Mouse (Mus musculus) brown adipose tissue, adult 24 weeks (tissue): ENCODE results near the gene Rabep1. TPM values are rescaled to one million over a fixed set of nuclear protein-coding genes. Genes with fewer than 3 reads are reported as not detected.

Experiments
- H3K27ac ChIP-seq: fragments of 200-500 bp; replicated peaks from 2 replicates; pipeline ENCODE4 v1.5.1; 2012; ENCODE audit warnings: low read depth, mild to moderate bottlenecking, low read length
- H3K4me1 ChIP-seq: fragments of 200-500 bp; 2 replicates; pipeline ENCODE4 v1.6.1; 2012; ENCODE audit warnings: low read length, mixed read lengths; ENCODE audit not compliant: control insufficient read depth, insufficient read depth, insufficient read length
- H3K4me3 ChIP-seq: fragments of 200-500 bp; 2 replicates; pipeline ENCODE4 v1.5.1; 2012; ENCODE audit warnings: low read depth, mild to moderate bottlenecking, low read length, moderate library complexity; ENCODE audit not compliant: insufficient read depth
- polyA plus RNA-seq: library from polyadenylated mRNA; stranded (reverse); fragments of >200 nt; gene quantifications from 2 replicates; pipeline ENCODE4 v1.2.4, GENCODE M21; 2012; ENCODE audit not compliant: missing spikeins, insufficient read depth, insufficient read length

Gene Rabep1
- 20.5 and 22.8 TPM in 2 replicates for polyA plus RNA-seq

DNA sequence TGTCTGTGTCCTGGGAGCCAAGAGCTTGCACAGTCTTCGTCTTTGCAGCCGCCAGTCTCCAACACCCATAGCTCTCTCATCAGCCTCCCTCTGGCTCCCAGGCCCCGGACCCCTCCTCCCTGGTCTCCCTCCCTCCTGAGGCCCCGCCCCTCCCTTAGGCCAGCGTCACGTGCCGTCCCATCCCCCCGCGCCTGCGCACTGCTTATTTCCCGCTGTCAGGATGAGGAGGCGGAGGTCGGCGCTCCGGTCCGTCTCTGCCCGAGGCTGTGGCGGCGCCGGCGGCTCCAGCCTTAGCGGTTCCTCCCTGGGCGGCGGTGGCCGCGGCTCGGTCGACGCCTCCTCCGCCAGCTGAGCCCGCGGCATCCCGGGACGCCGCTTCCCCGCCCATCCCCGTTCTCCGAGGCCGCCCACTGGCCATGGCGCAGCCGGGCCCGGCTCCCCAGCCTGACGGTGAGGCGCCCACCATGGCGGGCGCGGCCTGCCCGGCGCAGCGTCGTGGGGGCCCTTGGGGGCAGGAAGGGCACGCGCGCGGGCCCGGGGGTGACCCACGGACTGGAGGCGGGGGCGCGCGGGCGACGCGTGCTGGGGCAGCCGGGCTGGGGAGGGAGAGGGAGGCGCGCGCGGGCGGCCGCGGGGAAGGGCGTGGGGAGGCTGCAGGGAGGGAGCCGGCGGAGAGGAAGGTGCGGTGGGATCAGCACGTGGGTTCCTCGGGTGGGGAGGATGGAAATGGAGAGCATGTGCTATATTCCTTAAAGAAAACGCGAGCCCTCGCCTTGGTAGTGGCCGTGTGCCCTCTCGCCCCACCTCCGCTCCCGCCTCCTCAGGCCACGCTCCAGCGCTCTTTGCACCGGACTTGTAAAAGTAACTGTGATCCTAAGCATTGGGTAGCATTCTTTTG, at the start of gene Rabep1:
Gene Rabep1 (plus strand): TSS at position 220 of the 898 bp plus-strand sequence.
- Histone ChIP-seq H3K27ac (peak within 1 kb of the TSS; percentile 65), H3K4me3 (peak within 1 kb of the TSS; percentile 77), H3K4me1 (peaks cover 6% of the 10 kb centered on the region; the same call in 1 of the 2 replicates)

DNA sequence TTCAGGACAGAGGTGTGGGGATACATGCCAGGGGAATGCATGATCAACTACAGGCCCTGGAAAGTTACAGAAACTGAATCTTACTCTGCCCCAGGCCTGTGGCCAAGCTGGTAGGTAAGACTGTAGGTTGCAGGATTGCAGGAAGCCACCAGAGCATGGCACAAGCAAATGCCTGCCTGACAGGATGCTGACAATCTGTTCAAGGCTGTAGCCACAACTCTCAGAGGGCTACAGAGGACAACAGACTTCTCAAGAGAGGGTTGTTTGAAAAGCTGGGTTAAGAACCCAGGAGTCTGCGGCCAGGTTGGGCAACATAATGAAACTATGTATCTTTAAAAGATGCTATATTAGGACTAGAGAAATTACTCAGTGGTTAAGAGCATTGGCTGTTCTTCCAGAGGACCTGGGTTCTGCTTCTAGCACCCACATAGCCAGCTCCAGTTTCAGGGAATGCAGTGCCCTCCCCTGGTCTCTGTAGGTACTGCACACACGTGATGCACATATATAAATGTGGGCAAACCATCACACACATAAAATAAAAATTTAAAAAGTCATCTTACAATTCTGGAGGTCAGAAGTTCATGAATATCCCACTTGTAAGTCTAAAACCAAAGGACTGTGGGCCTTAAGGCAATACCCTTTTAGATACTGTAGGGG, 42.2 kb upstream of the Rabep1 start:
- Histone ChIP-seq H3K4me3 (no peak overlapping the region), H3K27ac (peak overlapping the region; percentile 64), H3K4me1 (peaks cover 16% of the 10 kb centered on the region; the same call in 1 of the 2 replicates)

DNA sequence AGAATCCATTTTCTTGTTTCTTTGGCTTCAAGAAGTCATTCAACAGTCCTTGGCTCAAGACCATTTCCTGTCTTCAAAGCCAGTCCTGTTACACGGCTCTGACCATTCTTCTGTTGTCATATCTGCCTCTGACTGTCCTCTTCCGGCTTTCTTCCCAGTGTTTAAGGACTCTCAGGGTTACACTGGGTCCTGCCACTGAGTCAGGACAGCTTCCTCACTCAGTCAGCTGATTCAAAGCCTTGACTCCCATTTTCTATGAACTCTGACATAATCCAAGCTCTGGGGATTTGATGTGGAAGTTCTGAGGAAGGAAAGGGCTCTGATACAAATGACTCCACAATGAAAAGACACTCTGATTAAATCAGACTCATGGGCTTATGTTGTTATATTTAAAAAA, 41.7 kb upstream of the Rabep1 start:
- Histone ChIP-seq H3K27ac (peak overlapping the region; percentile 64), H3K4me1 (peaks cover 18% of the 10 kb centered on the region; the same call in 1 of the 2 replicates), H3K4me3 (no peak overlapping the region)

DNA sequence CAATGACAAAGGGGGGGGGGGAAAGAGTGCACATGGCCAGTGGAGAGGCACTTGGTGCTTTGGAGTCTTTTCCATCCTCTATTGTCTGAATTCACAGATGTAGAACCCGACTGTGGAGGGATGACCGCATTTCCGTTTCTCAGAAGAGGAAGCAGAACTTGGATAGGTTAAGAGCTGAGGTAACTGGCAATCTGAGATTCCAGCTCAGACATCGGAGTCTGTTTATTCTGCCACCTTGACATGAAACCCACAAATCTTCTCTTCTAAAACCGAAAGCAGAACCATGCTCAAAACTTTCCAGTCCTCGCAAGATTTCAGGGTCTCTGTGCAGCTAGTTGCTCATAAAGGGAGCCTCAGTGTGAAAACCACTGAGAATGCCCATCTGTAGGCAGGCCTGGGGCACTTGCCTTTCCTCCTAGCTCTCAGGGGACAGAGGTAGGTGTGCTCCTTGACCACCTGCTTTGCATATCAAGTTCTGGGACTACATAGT, 40.8 kb upstream of the Rabep1 start:
- H3K27ac ChIP-seq: peak overlapping the region; percentile 81
- H3K4me3 ChIP-seq: no peak overlapping the region
- H3K4me1 ChIP-seq: peaks cover 20% of the 10 kb centered on the region; the same call in 1 of the 2 replicates

DNA sequence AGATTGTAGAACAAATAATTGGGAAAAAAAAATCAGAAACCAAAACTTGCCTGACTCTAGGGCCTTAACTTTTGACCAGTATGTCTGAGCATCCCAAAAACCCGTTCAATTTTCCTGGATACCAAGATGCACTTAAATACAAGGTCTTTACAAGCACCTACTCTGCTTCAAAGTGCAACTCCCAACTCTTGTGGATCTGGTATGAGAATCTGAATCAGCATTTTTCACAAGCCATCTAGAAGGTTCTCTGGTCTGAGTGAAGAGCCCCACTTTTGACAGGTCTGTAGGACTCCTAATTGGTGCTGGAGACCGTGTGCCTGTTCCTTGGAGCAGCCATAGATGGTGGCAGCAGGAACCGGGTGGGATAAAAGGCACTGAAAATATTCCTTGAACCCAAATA, 40.2 kb upstream of the Rabep1 start:
- H3K4me3 ChIP-seq: no peak overlapping the region
- peak overlapping the region; percentile 91 for H3K27ac ChIP-seq

DNA sequence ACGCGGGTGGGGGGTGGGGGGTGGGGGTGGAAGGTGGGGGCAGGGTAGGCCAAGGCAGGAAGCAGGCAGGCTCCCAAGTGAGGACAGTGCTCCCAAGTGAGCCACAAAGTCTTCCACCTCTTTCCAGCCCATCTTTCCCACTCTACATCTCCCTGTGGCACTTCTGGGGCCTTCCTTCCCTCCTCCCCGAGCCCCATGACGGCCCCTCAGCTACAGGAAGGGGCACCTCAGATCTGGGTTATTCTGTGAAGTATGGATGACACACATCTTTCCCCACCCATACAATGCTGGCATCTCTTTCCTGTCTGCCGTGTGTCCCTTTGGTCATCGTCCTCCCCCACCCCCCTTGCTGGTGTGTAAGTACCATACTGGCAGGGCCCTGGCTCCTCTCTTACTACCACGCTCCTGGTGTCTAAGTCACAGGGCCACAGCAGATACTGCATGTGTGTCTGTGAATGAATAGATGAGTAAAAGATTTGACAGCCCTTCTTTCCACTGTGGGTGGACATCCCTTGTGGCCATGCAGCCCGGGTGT, 38.9 kb upstream of the Rabep1 start:
- Histone ChIP-seq H3K4me1 (peaks cover 20% of the 10 kb centered on the region; the same call in 1 of the 2 replicates), H3K4me3 (no peak overlapping the region), H3K27ac (peak overlapping the region; percentile 64)

More for the DNA sequence above, 40.2 kb upstream of the Rabep1 start:
- peaks cover 20% of the 10 kb centered on the region; the same call in 1 of the 2 replicates for H3K4me1 ChIP-seq

DNA sequence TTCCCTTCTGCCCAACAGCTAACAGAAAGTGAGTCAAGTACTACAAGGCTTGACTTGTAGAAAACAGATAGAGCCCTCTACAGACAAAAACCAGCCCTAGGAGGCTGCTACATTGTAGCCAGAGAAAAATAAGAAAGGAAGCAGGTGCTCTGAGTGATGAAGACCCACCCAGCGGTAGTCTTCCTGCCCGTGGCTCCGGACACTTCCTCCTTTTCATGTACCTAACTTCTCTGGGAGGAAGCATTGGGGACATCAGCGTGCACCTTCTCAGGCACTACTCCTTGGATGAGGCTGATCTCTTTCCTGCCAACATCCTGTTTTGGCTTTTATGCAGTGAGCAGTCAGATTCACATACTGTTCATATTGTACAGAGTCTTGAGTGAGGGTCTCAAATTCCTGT, 37.9 kb upstream of the Rabep1 start:
- H3K27ac ChIP-seq: peak overlapping the region; percentile 67
- no peak overlapping the region for H3K4me3 ChIP-seq
- H3K4me1 ChIP-seq: peaks cover 20% of the 10 kb centered on the region; the same call in 1 of the 2 replicates

DNA sequence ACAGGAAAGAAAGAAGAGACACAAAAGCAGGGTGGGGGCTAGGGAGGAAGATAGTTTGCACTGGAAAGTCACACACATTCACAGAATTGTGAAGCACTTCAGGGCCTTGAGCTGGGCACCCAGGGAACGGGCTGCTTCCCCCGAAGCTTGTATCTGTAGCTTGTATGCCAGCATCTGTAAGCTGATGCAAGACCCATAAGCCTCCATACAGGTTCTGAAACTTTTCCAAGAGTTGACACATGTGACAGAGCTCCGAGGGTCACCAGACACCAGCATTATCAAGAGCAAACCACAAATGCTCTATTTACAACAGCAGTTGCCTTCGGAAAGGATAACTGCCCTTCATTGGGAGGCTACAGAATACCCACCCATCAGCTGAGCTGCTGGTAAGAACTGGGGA, 36.9 kb upstream of the Rabep1 start:
- Histone ChIP-seq H3K27ac (peak overlapping the region; percentile 67; the same call in 1 of the 2 replicates), H3K4me3 (no peak overlapping the region), H3K4me1 (peaks cover 20% of the 10 kb centered on the region; the same call in 1 of the 2 replicates)

DNA sequence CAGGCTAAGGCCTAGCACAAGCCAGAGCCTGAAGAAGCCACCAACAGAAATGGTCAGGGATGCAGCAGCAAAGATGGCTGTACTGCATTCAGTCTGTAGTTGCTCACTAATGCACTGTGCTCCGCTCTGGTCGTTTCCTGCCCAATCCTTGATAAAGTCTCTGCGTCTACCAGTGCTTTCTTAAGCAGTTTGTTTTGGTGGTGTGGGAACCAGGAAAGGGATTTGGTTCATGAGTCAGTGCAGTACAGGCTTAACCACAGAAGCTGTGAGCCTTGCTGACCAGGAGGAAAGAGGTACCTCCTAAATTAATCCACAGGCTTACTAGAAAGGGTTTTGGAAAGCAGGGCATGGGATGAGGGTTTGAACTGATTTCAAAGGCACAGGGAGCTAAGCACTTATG, 36.5 kb upstream of the Rabep1 start:
- Histone ChIP-seq H3K4me1 (peaks cover 20% of the 10 kb centered on the region; the same call in 1 of the 2 replicates), H3K4me3 (no peak overlapping the region), H3K27ac (0 out of 2 replicates have a peak overlapping the region, but pooled peaks have one; percentile 67)

DNA sequence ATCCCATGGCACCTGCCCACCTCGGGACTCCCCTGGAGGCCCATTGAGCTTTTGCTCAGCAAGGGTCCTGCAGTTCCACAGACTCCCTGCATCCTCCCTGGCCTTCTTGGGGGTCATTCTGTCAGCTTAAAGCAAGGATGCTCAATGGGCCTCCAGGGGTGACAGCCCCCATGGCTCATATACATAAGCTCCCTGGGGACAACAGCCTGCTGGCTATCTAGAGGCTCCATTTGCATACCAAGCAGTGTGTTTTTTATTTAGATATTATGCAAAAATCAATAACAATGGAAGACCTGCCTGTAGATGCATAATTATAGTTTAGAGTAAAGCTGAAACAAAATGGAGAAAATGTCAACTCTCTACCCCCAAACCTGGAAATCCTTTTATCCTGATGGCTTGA, 35.6 kb upstream of the Rabep1 start:
- peaks cover 20% of the 10 kb centered on the region; the same call in 1 of the 2 replicates for H3K4me1 ChIP-seq
- no peak overlapping the region for H3K27ac ChIP-seq
- H3K4me3 ChIP-seq: no peak overlapping the region

DNA sequence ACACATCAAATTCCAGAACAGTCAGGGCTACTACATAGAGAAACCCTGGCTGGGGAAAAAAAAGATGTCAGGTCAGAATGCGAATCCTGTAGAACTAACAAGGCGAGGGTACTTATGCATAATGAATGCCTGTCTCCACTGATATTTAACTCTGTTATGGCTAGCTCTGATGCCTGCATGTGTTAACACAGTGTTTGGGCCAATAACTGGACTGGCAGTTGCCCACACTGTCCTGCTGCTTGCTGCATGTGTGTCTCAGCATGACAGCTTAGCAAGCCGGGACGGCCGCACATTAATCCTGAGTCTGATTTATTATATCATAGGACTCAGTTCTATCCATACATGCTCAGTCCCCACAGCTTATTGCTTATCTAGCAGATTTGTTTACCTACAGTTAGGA, 33.5 kb upstream of the Rabep1 start:
- Histone ChIP-seq H3K27ac (no peak overlapping the region), H3K4me1 (peaks cover 11% of the 10 kb centered on the region; the same call in 1 of the 2 replicates), H3K4me3 (no peak overlapping the region)

DNA sequence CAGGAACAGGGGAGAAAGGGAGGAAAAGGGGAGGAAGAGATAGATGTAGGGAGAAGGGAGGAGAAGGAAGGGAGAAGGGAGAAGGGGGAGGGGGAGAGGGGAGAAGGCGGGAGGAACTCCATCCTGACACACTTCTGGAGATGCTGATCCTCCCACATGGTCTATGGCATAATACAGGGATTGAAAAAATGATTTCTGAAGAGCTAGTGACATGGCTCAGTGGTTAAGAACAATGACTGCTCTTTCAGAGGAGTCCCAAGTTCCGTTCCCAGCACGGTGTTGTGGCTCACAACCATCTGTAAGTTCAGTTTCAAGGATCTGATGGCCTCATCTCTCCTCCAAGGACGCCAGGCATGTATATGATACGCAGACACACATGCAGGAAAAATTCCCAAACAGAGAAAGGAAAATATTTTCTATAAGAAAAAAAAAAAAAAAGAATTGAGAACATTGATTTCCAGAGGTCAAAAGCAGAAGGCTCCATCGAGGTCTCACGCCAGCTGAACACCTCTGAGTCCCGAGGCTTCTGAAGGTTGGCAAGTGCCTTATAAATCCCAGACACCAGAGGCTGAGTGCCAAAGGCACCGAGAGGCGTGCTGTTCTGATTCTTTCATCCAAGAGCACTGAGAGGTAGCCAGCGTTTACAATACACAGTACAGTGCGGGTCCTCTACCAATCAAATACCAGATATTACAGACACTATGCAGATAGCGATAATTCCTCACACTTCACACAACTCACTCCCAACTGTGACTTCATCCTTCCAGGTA, 32.9 kb upstream of the Rabep1 start:
- no peak overlapping the region for H3K4me3 ChIP-seq
- no peak overlapping the region for H3K27ac ChIP-seq
- peaks cover 9% of the 10 kb centered on the region; the same call in 1 of the 2 replicates for H3K4me1 ChIP-seq

DNA sequence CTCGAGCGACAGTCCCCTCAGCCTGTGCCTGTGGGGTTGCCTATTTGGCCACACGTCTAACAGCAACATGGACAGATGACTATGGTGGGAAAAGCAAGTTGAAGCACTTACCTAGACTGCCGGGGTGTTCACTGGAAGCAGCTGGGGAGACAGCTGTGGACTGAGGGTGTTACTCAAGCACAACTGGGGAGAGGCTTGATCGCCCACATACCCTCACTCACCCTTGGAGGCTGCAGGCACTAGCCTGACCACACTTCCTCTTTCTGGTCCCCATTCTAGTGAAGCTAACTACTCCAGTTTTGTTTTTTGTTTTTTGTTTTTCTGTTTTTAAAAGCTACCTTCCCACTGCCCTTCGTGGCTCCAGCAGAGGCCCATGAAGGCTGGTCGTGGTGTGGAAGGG, 32.2 kb upstream of the Rabep1 start, which contains the start of gene Scimp:
Gene Scimp (minus strand): TSS at position 222 of the 400 bp plus-strand sequence.
- H3K4me1 ChIP-seq: 0 out of 2 replicates have a peak, but pooled peaks cover 4% of the 10 kb centered on the region
- no peak within 1 kb of the TSS for H3K4me3 ChIP-seq
- H3K27ac ChIP-seq: peak within 1 kb of the TSS; percentile 54; the same call in 1 of the 2 replicates

DNA sequence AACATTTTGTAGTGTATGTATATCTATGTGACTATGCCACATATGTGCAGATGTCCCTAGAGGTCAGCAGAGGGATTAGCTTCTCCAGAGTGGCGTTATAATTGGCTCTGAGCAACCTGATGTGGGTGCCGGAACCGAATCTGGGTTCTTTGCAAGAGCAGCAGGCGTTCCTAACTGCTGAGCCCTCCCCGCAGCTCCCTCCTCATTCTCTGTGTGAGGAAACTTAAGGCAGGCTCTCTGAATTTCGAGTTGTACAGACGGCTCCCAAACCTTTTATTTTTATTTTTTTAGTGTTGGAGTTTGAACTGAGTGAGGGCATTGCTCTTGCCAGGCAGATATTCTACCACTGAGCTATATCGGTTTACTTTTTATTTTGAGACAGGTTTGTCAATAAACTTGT, 29.5 kb upstream of the Rabep1 start:
- Histone ChIP-seq H3K4me3 (no peak overlapping the region), H3K27ac (no peak overlapping the region), H3K4me1 (no peaks in the 10 kb centered on the region)
